Mouse (Mus musculus): ENCODE measurements around the gene Tmem132a.

GRCm38 (mm10) chr19:10916506-10916905 lies 46.8 kb upstream of the Tmem132a start:
- TF ChIP-seq ETS1 (IDR thresholded peaks at IDR 0.05; ENCODE audit: low read depth, low read length) (no peak), SIN3A (IDR thresholded peaks at IDR 0.05; ENCODE audit: low read length) (no peak), USF1 (IDR thresholded peaks at IDR 0.05; ENCODE audit: low read depth, low read length) (no peak), MYC (IDR thresholded peaks at IDR 0.05; ENCODE audit: low read depth, low read length) (no peak), ZMIZ1 (IDR thresholded peaks at IDR 0.05; ENCODE audit: low read depth, low read length) (no peak), POLR2AphosphoS2 (IDR thresholded peaks at IDR 0.05; ENCODE audit: low read length) (no peak), POLR2AphosphoS5 (IDR thresholded peaks at IDR 0.05; ENCODE audit: borderline replicate concordance, low read depth, low read length) (no peak), USF2 (IDR thresholded peaks at IDR 0.05; ENCODE audit: borderline replicate concordance in 1 of 2, insufficient read depth in 1 of 2, low read depth in 1 of 2, low read length in 2 of 2) (no peak), MAX (IDR thresholded peaks at IDR 0.05; ENCODE audit: low read length) (no peak), HCFC1 (IDR thresholded peaks at IDR 0.05; ENCODE audit: low read depth, low read length) (no peak), TBP (IDR thresholded peaks at IDR 0.05; ENCODE audit: low read depth, low read length) (no peak), CTCF (IDR thresholded peaks at IDR 0.05 in 2 of 3, conservative IDR thresholded peaks at IDR 0.05 in 1 of 3; ENCODE audit: control insufficient read depth in 1 of 3, insufficient read depth in 1 of 3, low read depth in 2 of 3, low read length in 3 of 3, poor library complexity in 1 of 3, severe bottlenecking in 1 of 3) (no peak)

Measured in MEL (cell line).